In the genomic region with DNA sequence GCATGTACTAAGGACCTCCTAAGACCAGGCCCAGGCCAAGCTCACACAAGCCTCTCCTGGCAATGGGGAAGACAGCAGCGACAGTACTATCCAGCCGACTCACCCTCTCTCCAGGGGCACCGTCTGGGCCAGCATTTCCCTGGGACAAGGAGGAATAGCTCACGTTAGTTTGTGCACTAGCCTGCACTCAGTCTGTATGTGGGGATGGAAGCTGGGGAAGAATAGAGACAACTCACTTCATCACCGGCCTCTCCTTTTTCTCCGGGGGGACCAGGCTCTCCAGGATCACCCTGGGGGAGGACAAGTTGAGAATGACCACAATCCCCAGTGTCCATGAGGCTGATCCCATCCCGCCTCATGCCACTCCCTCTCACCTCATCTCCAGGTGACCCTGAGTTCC, we compare ENCODE assay signal across 21 mouse cellular contexts. TPM values are rescaled to one million over a fixed set of nuclear protein-coding genes. Genes with fewer than 3 reads are reported as not detected.
DNase-seq lines count a peak whose midpoint lies in the region.
"Had no signal": no experiment of that assay in that cellular context is flagged by ENCODE, and none has a peak within 500 bp of the region (broad histone marks: within the 10 kb centered on the region; RNA-seq: fewer than 3 reads in every experiment).

No protein-coding gene starts in this region.

- no peak overlapping the region for H3K27ac ChIP-seq in heart, embryonic 10.5 days

- 0 out of 2 replicates have a peak, but pooled peaks cover 3% of the 10 kb centered on the region for H3K27me3 ChIP-seq in heart, embryonic 10.5 days (ENCODE audit: insufficient read depth, poor library complexity, severe bottlenecking)
- H3K27me3 ChIP-seq: Patski had no signal

- no peaks in the 10 kb centered on the region for H3K4me1 ChIP-seq in heart, embryonic 10.5 days

- H3K36me3 ChIP-seq in heart, embryonic 10.5 days: peaks cover 42% of the 10 kb centered on the region
- H3K36me3 ChIP-seq: G1E had no signal

- H3K4me3 ChIP-seq in heart, embryonic 10.5 days: no peak overlapping the region

- peak; percentile 84 for DNase-seq in heart, adult 11 months
- no peak for DNase-seq in heart, postnatal 4 days
- DNase-seq in heart, embryonic 10.5 days (ENCODE audit: low spot score): peak; percentile 60
- DNase-seq in heart, adult 18-20 months: no peak
- DNase-seq in urinary bladder, adult 2 months (ENCODE audit: low spot score): peak; percentile 17
- no peak for DNase-seq in urinary bladder, postnatal 25 days (ENCODE audit: low spot score)
- DNase-seq: adrenal gland, adult 2 months; adrenal gland, adult 8-10 months; adrenal gland, postnatal 10 days; adrenal gland, postnatal 14 days; adrenal gland, postnatal 25 days; adrenal gland, postnatal 36 days; B cell, adult 2 months; cerebellum, adult 11 months; cerebellum, adult 11-12 months; cerebellum, adult 18-20 months had no signal

- WGBS in heart, embryonic 10.5 days: 82% methylated on average over 7 of the region's 7 CpGs

- H3K9me3 ChIP-seq in heart, embryonic 10.5 days: no peaks in the 10 kb centered on the region
- H3K9me3 ChIP-seq: G1E had no signal

RNA-seq across cellular contexts. Expression of a gene that starts 8.9 kb away (rescaled TPM):
- total RNA-seq in heart, postnatal 4 days (2021): 100 to 1,000 TPM; 153 to 163 TPM
- 17.1 and 18.2 TPM in 2 replicates for polyA plus RNA-seq in heart, embryonic 10.5 days (2016; fragmentation: Nextera tagmentation; extraction: Ambion mirVana)
- 10 to 100 TPM; 35.5 to 35.8 TPM for total RNA-seq in heart, adult 18-20 months (2021)
- polyA plus RNA-seq in urinary bladder, adult 2 months (2012; rRNA removed): 412 and 521 TPM in 2 replicates
- total RNA-seq: MEL had no signal
- polyA plus RNA-seq: activated CD4-positive, CD25-positive, alpha-beta regulatory T cell, adult 4 months; CD4-positive, CD25-positive, alpha-beta regulatory T cell, adult 4 months; G1E had no signal

Comparison
In these comparisons a context has a peak if more than half of its experiments do, and no peak if none do; other contexts are left out.
1. DNase-seq: peak in heart, adult 11 months (single experiment), heart, embryonic 10.5 days (single experiment) and urinary bladder, adult 2 months (single experiment); none in heart, postnatal 4 days (single experiment), heart, adult 18-20 months (0 of 2) and urinary bladder, postnatal 25 days (single experiment).
2. RNA of a gene that starts 8.9 kb away (total RNA-seq): 153 to 163 TPM in heart, postnatal 4 days; 35.5 to 35.8 TPM in heart, adult 18-20 months; every median in the first group is over 4 times any median in the second.